15 mouse cellular contexts compared by ENCODE assay signal in the genomic region with DNA sequence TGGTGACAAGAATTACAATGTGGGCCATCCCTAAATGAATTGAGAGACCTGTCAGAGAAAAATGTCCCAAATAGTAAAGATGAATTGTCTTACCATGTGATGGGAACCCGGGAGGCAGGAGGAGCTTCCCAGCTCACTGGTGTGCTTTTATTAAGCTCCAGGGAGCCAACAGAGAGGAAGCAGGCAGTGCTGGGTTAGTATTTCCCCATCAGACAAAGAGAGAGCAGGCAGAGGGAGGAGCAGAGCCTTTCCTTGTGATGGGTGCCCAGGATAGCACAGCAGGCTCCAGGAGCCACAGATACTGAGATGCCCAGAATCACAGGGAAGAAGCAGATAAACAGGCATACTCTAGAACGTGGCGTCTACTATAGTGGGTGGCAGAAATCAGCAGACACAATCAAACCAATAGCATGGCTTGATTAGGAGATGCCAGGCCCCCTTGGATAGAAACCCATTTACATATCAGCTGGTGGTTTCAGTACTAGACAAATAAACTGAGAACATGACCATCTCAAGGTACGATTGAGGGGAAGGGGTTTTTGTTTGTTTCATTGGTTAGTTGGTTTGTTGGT.
DNase-seq lines count a peak whose midpoint lies in the region; ATAC-seq and TF ChIP-seq lines count a peak whose summit lies in the region.
"Had no signal": no experiment of that assay in that cellular context is flagged by ENCODE, and none has a peak within 500 bp of the region (broad histone marks: within the 10 kb centered on the region; RNA-seq: fewer than 3 reads in every experiment).

No protein-coding gene starts in this region.

- TF ChIP-seq POLR2A in bone marrow, adult 2 months (IDR thresholded peaks at IDR 0.05; ENCODE audit: borderline replicate concordance, control insufficient read depth, low read depth, low read length): no peak

- WGBS in bone marrow, adult 2 months: 40% methylated on average over 4 of the region's 4 CpGs

- no peak for TF ChIP-seq CTCF in bone marrow, adult 2 months (IDR thresholded peaks at IDR 0.05; ENCODE audit: control insufficient read depth, insufficient read depth, low read length)

- intact Hi-C loops in heart, postnatal 14 days (cut with DNase I): no loop called here

- H3K4me1 ChIP-seq in bone marrow, adult 2 months (ENCODE audit: control insufficient read depth, insufficient read depth, low read length): peaks cover 8% of the 10 kb centered on the region; the same call in 1 of the 2 replicates
- H3K4me1 ChIP-seq: embryonic facial prominence, embryonic 15.5 days had no signal

- H3K27ac ChIP-seq in bone marrow, adult 2 months (ENCODE audit: control insufficient read depth, insufficient read depth, low read depth, low read length, poor library complexity): peak overlapping the region; percentile 78
- H3K27ac ChIP-seq: embryonic facial prominence, embryonic 15.5 days; midbrain, embryonic 12.5 days had no signal

- H3K4me3 ChIP-seq in bone marrow, adult 2 months (replicated peaks; ENCODE audit: control insufficient read depth, low read depth, low read length): peak overlapping the region; percentile 27
- H3K4me3 ChIP-seq: embryonic facial prominence, embryonic 15.5 days; heart, embryonic 12.5 days; midbrain, embryonic 12.5 days had no signal

- ATAC-seq in megakaryocyte, adult 5-6 weeks (ENCODE audit: poor library complexity, severe bottlenecking): peak; percentile 49
- no peak for ATAC-seq in megakaryocyte-erythroid progenitor cell, adult 5-6 weeks (replicated peaks; ENCODE audit: low FRiP score, low TSS enrichment, poor library complexity, severe bottlenecking)
- ATAC-seq: forebrain, embryonic 14.5 days; intestine, postnatal 0 days; lung, postnatal 0 days had no signal

- peak; percentile 94 for DNase-seq in heart, adult 11 months
- DNase-seq in heart, postnatal 14 days: no peak
- DNase-seq in spleen, adult 18-20 months: peak; percentile 20 to 34
- no peak for DNase-seq in spleen, postnatal 10 days (ENCODE audit: low spot score in 2 of 2)
- no peak for DNase-seq in lung, adult 18-20 months
- DNase-seq: gastrocnemius, postnatal 14 days had no signal

Comparison
In these comparisons a context has a peak if more than half of its experiments do, and no peak if none do; other contexts are left out.
1. DNase-seq: peak in heart, adult 11 months (single experiment) and spleen, adult 18-20 months (2 of 2); none in heart, postnatal 14 days (0 of 2), spleen, postnatal 10 days (0 of 2) and lung, adult 18-20 months (0 of 2).